Mouse (Mus musculus): ENCODE data around the gene Dock1.
A peak's percentile ranks its signal among the peaks of the same experiment; 100 is the strongest.

Gene Dock1

DNA sequence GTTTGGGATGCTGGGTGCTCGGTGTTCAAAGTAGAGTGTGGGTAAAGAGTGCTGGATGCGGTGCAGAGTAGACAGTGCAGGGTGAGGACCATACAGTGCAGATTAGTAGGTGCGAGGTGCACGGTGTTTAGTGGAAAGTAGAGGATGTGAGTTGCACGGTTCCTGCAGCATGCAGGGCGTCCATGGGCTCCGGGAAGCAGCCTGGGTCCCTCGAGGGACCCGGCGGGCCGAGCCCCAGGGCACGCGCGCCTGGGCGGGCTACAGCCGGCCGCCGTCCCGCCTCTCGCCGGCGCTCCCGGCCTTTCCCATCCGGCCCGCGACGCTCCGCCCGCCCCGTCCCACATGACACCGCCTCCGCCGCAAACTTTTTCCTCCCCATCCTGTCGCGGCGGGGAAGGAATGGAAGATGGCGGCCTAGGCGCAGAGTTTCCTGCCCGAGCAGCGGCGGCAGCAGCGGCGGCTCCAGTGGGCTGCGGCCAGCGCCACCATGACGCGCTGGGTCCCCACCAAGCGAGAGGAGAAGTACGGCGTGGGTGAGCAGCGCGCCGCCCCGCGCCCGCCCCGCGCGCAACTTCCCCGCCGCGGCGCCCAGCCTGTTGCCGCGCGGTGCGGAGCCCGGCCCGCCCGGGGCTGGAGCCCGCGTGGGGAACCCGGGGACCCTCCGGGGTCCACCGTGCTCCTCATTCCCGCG, at the start of gene Dock1:
Gene Dock1 (plus strand): TSS at position 343 of the 691 bp plus-strand sequence.
- DNase-seq (ENCODE audit: low spot score): peak; percentile 63

DNA sequence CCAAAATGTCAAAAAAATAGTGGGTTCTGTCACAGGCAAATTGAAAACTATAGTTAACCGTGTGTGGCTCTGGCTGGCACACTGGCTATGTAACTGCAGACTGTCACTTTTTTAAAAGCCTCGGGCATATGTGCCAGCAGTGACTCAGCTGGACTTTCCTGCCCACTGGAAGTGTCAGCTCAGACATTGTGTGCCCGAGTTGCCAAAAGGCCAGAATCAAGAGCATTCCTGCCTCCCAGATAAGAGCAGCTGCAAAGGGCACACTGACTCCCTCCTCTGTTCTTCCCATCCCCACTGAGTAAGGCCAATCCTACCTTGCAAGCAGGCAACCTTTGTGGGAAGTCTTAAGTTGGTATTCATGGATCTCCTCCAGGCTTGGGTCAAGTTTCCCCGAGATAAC, 42.5 kb upstream of the Dock1 start:
- peak; percentile 12 for DNase-seq (ENCODE audit: low spot score)

DNA sequence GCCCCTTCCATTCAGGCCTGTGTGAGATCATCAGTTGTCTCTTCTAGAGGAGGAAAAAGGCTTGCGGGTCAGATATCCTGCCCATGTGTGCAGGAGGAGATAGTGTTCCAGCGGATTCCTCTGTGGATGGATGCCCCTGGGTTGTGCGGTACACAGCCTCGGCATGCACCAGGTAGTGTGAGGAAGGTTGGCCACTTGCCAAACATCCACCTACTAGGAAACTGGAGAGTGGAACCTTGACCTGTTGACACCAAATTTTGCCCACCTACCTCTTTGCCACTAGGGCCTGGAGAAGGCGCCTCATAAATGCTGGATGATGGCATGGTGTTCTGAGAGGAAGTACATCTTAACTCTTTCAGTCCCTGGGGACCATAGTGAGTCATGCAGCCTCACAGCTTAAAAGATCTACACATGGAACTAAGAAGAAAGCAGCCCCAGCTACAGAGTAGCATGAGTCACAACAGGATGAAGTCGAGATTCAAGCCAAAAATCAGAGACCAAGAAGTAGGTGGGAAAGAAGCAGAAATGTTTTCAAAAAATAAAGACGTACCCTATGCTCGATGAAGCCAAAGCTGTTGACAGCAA, 20.1 kb upstream of the Dock1 start:
- DNase-seq (ENCODE audit: low spot score): peak; percentile 19

DNA sequence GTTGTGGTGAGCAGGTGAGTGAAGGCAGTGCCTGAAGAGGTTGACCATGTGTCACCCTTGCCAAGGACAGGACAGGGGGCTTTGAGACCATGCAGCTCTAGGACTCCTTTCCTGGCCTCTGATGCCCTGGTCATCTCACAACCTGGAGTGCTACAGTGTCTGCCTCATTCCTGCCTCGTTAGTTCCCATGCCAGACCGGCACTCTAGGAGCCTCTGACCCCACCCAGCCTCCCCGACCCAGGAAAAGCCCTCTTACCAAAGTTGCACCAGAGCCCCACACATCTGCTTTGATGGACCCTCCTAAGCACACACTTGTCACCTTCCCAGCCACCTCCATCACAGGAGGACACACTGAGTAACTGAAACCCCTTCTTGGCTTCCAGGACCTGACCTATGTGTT, 19.4 kb upstream of the Dock1 start:
- DNase-seq (ENCODE audit: low spot score): no peak

DNA sequence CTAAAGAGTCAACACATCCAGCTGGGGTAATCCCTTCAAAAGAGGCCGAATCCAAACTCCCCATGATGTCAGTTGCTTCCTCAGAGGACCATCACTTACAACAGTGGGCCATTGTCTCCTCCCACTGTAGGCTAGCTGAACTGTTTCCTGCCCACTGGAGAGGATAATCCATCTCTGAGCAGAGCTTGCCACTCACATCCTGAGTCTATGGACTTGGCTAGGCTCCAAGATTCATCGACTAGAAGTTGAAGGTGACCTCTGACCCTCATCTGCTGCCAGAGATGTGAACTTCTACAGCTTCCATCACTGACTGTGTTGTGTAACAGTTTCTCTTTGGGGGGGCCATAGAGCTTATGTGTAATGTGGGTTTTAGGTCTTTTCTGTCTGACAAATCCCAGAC, 7.2 kb upstream of the Dock1 start:
- peak; percentile 9 for DNase-seq (ENCODE audit: low spot score)

DNA sequence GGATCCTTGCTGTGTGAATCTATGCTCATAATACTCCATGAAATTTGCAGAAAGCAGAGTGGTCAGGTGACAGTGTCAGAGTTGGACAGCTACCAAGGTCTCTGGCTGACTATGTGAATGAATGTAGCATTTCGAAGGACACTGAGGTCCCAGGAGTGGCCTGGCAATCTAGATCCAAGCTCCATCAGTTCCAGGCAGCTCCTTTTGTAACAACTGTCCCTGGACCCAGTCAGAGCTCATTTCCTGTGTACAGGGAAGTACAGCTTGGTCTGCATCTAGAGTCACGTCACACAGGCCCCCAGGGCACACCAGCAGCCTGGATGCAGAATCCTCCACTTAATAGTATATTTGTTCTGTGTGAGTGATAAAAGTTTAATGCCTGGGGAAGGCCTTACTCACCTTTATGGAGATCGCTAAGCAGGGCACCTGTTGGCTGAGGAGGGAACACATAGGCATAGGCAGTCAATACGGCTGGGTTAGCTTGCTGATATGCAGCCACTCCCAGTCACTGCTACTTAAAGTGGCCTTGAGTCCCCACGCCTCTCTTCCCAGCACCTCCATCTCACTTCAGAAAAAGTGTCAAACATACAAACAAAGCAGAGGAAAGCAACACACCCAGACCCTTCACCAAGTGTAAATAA, 4.7 kb upstream of the Dock1 start:
- peak; percentile 33 for DNase-seq (ENCODE audit: low spot score)

DNA sequence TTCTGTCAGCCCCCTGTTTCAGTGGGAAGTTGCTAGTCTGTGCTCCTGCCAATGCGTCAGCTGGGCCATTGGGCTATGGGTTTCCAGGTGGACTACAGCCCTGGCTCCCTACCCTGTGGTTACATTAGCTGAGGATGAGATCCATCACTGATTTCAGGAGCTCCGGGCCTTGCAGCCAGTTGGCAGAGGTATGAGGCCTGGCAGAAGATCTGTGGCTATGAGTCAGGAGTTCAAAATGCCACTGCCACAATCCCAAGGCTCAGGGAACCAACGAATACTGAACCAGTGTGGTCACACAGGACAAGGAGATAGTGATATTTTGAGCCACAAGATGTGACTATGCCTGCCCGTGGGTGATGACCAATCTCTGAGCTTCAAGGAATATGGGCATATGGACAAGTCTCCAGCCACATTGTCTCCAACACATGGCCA, 3.2 kb upstream of the Dock1 start:
- peak; percentile 18 for DNase-seq (ENCODE audit: low spot score)

DNA sequence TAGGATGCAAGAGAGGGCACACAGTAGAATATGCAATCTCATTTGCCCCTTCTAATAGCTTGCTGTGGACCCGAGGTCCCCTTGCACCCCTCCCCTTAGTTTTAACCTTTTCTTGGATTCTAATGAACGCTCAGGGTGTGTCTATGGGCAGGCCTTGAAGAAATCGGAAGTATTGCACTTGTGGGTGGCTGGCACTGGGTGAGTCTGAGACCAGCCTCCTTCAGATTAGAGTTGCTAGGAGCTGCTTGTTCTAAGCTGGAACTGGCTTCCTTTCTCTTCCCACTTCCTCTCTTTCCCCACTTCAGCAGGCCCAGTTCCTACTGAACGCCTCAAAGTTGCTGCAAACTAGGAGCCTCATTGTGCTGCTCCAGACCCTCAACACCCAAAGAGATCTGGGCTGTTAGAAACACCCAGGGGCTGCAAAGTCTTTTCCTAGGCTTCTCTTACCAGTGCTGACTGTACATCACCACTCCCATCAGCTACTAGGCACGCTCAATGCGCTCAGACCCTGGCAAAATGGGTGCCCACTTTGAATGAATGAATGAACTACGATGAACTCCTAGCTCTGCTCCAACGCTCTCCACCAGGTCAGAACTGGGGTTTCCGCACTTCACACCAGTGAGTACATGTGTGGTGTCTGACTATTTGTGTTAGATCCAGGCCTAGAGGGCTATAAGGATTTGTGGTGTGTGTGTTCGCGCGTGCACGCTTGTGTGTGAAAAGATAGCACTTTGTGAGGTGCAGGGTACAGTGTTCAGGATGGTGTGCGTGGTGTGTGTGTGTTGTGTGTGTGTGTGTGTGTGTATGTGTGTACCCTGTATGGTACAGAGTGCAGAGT, 761 bp upstream of the Dock1 start:
- DNase-seq (ENCODE audit: low spot score): no peak

DNA sequence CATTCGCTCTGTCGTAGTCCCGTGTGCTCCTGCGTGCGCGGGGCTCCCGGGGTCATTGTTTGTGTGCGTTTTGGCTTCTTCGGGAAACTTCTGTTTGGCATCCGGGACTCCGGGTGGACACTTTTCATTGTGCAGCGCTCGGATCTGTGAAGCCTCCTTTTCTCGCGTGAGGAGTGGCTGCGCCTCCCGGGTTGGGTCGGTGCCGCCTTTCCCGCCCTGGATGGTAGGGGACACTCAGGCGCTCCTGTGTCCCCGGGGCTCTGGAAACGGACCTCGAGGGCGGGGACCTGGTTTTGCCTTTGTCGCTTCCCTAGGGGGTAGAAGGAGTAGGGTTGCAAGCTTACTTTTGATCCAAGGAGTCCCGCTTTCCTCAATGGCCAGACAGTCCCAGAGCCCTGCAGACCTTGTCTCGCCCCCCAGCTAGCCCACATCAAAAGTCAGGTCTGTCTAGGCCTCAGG, 578 bp downstream of the Dock1 start:
- peak; percentile 46 for DNase-seq (ENCODE audit: low spot score)

DNA sequence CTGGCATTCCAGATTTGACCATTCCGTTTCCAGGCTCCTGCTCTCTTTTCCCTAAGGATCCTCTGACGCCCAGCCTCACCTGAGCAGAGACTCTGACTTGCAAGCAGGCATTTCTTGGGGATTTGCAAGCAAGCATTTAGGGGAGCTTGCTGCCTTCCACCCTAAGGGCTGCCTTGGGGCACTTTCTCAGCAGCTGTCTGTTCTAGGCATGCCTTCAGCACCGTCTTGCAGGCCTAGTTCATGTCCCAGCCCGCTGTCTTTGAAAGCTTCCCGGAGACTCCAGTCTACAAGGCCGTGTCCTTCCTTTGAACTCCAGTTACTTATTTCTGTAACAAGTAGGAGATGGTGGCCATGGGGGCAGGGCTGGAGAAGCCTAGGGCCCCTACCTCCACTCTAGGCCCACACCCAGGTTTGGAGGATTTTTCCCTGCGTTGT, 1.0 kb downstream of the Dock1 start:
- peak; percentile 8 for DNase-seq (ENCODE audit: low spot score)

DNA sequence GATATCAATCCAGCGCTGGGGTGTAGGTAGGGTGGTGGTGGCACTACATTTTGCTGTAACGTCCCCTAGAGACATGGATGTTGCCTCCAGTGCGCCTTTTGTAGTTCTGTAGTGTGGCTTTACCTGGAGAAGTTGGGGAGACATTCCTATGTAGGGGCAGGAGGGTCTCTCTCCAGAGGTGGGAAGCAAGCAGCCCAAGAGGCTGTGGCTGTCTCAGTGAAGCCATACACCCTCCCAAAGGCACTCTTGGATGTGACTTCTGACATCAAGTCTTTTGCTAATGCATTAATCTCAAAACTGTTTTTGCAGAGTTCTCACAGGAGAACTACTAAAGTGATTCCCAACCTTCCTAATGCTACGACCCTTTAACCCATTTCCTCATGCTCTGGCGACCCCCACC, 2.7 kb downstream of the Dock1 start:
- DNase-seq (ENCODE audit: low spot score): no peak

DNA sequence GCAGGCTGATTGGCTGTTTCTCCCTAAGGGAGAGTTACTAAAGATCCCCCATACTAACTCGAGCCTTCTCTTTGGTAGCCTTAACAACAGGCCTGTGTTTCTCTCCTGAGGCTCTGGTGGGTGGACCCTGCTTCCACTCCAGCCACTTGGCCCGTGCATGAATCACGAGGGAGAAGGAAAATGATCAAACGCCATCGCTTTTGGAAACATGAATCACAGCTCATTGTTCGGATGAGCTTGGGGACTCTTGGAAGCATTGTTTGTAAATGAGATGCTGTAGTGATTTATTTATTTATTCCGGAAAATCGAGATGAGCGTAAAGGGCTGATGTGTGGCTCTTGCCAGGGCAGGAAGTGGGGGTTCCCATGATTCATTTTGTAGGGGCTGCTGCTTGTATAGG, 3.5 kb downstream of the Dock1 start:
- DNase-seq (ENCODE audit: low spot score): no peak

DNA sequence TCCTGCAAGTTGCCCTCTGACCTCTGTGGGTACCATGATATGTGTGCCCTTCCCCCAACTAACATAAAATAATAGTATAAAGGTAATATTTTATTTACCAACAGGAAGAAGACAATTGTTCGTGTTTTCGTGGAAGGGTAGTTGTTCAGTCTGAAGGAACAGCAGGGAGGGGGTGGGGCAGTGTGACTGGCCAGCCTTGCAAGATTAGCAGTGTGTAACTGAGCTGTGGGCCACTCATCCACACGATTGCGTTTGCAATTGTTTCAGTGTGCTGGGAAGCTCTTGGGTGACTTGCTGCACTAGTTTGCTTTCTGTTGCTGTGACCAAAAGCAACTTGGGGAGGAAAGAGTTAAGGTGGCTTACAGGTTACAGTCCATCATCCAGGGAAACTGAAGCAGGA, 7.4 kb downstream of the Dock1 start:
- DNase-seq (ENCODE audit: low spot score): no peak

DNA sequence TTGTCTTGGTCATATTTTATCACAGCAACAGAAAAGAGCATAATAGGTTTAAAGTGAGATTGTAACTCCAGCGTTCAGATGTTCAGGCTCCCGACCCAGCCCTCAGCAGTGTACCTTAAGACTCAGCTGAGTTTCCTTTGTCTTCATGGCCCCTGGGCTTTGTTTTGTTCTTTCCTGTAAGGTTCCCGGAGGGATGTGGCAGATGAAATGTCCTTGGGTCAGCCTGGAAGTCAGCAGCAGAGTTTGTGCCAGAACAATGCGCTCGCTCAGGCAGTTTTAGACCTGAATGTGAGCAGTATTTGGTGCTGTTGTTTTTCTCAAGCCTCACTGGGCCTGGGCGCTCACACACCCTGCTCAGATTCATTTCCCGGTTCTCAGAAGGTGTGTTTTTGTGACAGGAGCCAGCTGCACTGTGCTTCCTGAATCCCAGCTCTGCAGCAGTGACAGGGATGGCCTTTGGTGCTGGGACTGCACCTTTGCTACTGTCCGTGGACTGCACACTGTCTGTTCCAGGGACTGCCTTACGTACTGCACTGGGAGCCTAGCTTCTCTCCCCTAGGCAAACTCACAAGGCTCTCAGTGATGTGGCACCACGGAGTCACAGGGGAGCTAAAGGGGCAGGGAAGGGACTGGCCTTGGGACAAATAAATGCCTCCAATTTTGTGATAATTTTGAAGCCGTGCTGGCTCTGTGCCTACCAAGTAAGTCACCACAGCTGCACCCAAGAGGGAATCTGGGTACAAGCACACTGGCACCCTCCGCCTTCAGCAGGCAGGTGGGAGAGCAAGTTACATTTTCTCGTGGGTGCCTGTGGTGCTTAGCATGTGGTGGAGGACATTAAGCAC, 9.1 kb downstream of the Dock1 start:
- DNase-seq (ENCODE audit: low spot score): no peak

DNA sequence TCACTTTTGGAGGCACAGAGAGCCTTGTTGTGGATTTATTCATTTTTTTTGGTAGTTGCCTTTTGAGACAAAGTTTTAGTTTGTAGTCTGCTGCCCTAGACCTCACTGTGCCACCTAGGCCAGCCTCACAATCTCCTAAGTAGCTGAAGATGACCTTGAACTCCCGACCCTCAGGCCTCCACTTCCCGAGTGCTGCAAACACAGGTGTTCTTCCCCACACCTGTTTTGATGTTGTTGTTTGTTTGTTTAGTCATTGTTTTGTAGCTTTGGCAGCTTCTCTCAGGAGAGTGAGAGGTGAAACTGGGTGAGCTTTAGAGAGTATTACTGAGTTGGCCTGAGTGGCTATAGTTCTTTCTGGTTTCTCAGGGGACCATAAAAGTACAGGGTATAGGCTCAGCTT, 9.7 kb downstream of the Dock1 start:
- no peak for DNase-seq (ENCODE audit: low spot score)

DNA sequence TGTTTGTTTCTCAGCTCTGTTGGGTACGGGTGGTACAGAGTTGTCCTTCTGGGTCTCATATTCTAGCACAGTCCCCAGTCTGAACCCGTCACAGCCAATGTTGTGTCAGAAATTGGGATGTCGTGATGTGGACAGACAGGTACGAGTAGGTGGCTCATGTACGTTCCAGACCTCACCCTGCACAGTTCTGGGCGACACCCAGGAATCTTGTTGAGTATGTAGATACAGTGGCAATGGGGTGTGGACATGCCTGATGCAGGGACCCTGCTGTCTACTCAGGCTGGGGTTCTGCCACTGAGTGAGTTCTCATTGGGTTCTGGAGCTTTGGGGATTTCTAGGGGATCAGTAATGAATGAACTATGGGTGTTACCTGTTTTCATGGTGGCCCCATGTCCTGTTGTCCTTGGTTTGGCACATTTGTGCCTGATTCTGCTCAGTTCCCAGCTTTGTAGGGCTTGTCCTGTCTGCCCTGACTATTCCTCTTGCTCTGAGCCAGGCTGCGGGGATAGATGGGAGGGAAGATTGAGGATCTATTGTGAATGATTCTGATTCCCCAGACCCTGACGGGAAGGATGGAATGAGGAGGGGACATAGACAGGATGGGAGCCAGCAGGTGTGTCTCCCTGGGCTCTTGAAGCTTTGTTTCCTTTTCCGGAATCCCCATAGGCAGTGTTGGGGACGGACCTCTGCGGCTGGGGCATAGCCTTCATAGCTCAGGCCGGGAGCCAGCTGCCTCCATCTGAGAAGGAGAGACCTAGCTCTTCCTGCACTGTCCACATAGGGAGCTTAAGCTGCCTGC, 11.5 kb downstream of the Dock1 start:
- no peak for DNase-seq (ENCODE audit: low spot score)

DNA sequence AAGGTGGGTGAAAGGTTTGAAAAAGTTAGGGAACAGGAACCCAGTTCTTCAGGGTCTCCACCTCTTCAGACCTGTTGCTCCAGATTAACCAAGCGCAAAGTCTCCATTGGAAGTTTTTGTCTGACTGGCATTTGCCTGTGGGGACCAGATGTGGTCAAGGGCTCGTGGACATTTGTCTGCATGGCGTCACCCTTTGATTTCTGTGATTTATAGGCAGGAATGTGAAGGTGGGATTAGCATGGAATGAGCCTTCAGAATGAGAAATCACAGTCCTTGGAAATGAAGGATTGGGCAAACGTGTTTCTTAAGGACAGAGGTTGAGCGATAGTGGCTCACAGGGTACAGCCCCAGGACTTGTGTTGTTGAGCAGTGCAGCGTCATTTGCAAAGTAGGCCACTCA, 17.9 kb downstream of the Dock1 start:
- DNase-seq (ENCODE audit: low spot score): no peak

DNA sequence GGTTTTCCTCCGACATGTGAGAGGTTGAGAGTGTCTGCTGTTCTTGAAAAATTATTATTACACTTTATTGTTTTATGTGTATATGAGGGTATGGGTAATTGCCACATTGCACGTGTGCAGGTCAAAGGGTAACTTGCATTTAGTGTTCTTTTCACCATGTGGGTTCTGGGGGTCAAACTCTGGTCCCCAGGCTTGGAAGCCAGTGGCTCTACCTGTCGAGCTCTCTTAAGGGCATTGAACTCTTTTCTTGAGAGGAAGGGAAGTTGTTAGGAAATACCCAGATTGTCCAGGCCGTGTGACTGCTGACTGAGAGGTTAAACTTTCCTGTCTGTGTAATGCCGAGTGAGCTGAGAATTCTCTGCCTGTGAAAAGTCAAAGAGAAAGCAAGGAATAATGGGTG, 19.7 kb downstream of the Dock1 start:
- DNase-seq (ENCODE audit: low spot score): no peak

DNA sequence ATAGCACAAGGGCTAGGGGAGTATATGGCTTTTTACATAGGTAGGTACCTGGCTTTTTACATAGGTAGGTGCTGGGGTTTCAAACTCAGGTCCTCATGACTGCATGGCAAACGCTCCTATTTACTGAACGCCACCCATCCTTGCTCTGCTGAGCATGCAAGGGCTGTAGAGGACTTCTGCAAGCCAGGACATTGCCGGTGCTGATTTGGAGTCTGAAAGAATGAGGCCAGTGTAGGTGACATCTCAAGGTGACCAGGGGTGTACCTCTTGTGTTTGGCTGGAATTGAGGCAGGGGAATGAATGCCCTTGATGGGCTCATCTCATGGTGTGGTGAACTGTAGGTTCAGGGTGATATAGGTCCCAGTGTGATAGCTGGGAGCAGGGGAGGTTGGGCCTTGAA, 20.4 kb downstream of the Dock1 start:
- no peak for DNase-seq (ENCODE audit: low spot score)

DNA sequence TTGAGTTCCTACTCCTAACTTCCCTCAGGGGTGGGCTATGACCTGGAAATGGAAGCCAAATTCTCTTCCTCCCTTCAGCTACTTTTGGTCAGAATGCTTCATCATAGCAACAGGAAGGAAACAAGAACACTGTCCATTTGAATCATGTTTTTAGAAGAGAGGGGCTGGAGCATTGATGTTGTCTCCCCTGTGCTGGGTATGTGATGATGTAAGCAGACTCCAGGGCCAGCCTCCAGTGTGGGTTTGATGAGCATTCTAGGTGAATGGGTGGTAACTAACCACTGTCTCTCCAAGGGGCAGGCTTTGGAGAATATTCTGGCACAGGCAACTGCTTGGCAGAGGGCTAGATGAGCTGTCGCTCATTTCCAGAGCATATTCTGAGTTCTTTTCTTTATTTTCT, 22.9 kb downstream of the Dock1 start:
- DNase-seq (ENCODE audit: low spot score): no peak

DNA sequence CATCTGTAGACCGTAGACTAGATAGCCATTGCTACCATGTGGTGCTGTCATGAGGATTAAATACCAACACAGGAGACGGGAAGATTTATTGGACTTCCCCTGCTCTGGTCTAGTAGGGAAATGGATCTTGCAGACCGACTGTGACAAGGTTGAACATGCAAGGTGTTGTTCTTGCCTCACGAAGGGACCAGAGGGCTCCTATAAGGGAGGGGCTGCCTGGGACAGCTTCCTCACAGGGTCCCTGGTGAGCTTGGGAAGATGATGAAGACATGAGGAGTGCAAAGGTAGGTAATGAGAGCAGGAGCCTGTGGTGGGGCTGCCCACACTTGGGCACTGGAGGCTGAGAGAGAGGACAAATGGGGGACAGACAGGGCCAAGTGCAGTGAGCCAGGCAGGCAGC, 25.0 kb downstream of the Dock1 start:
- no peak for DNase-seq (ENCODE audit: low spot score)
